Mouse (Mus musculus) erythroblast, embryonic 14.5 days (primary cell): Measurements from ENCODE around the gene Dtnbp1. TPM values are rescaled to one million over a fixed set of nuclear protein-coding genes. Genes with fewer than 3 reads are reported as not detected.

Experiments
- H3K27me3 ChIP-seq: 2 replicates; pipeline ENCODE4 v1.6.1; 2012; ENCODE audit warnings: inconsistent platforms; ENCODE audit not compliant: control insufficient read depth
- H3K36me3 ChIP-seq: 2 replicates; pipeline ENCODE4 v1.6.1; 2012; ENCODE audit warnings: mild to moderate bottlenecking, inconsistent platforms; ENCODE audit not compliant: control insufficient read depth
- H3K4me1 ChIP-seq: 2 replicates; pipeline ENCODE4 v1.6.1; 2012; ENCODE audit warnings: inconsistent platforms; ENCODE audit not compliant: control insufficient read depth
- H3K4me3 ChIP-seq: replicated peaks from 2 replicates; pipeline ENCODE3; 2012; ENCODE audit warnings: moderate library complexity, mild to moderate bottlenecking, inconsistent platforms
- H3K9me3 ChIP-seq: 2 replicates; pipeline ENCODE4 v1.6.1; 2012; ENCODE audit warnings: low read length, inconsistent platforms, mixed read lengths; ENCODE audit not compliant: control insufficient read depth
- GATA1 ChIP-seq: IDR thresholded peaks from 2 replicates; pipeline ENCODE4 v1.6.1; 2012; ENCODE audit warnings: low read length, inconsistent platforms, mixed read lengths
- TAL1 ChIP-seq: IDR thresholded peaks from 3 replicates; pipeline ENCODE4 v1.6.1; 2012; ENCODE audit warnings: low read length, inconsistent platforms, mixed read lengths
- polyA plus RNA-seq: library from polyadenylated mRNA; stranded (reverse); fragments of >175 nt; gene quantifications from 2 replicates; pipeline ENCODE4 v1.2.3, GENCODE M21; 2012

Dtnbp1 gene
- polyA plus RNA-seq, 1 experiment = 1.5 TPM

GRCm38 (mm10) chr13:44943618-44944017 lies 58.3 kb downstream of the Dtnbp1 start:
- H3K4me3 ChIP-seq = no peak overlapping the region
- no peaks in the 10 kb centered on the region for H3K27me3 ChIP-seq
- TF ChIP-seq GATA1 (no peak), TAL1 (no peak)
- H3K4me1 ChIP-seq = no peaks in the 10 kb centered on the region
- H3K36me3 ChIP-seq = peaks cover 5% of the 10 kb centered on the region
- H3K9me3 ChIP-seq = no peaks in the 10 kb centered on the region

GRCm38 (mm10) chr13:44939326-44940035 lies 62.5 kb downstream of the Dtnbp1 start:
- H3K27me3 ChIP-seq = no peaks in the 10 kb centered on the region
- no peak overlapping the region for H3K4me3 ChIP-seq
- H3K9me3 ChIP-seq = no peaks in the 10 kb centered on the region
- H3K36me3 ChIP-seq = peaks cover 5% of the 10 kb centered on the region
- TF ChIP-seq TAL1 (no peak), GATA1 (no peak)
- H3K4me1 ChIP-seq = no peaks in the 10 kb centered on the region; the same call in 1 of the 2 replicates

DNA sequence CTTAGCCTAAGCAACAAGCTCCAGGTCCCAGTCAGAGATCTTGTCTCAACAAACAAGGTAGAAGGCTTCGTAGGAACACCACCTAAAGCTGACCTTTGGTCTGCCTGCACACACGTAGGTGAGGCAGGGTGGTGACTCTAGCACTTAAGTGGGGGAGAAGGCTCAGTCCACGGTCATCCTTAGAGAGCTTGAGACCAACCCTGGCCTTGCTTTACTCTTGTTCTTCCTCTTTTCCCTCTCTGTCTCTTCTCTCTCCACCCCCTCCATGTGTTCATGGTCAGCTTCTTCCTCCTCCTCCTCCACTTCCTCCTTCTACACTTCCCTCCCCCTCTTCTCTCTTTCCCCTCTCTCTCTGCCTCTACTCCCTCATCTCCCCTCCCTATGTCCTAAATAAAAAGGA lies 64.3 kb downstream of the Dtnbp1 start:
- Histone ChIP-seq H3K4me1 (no peaks in the 10 kb centered on the region; the same call in 1 of the 2 replicates), H3K4me3 (no peak overlapping the region), H3K27me3 (no peaks in the 10 kb centered on the region), H3K9me3 (no peaks in the 10 kb centered on the region), H3K36me3 (no peaks in the 10 kb centered on the region; the same call in none of the 2 replicates)
- no peak for TF ChIP-seq TAL1
- no peak for TF ChIP-seq GATA1

DNA sequence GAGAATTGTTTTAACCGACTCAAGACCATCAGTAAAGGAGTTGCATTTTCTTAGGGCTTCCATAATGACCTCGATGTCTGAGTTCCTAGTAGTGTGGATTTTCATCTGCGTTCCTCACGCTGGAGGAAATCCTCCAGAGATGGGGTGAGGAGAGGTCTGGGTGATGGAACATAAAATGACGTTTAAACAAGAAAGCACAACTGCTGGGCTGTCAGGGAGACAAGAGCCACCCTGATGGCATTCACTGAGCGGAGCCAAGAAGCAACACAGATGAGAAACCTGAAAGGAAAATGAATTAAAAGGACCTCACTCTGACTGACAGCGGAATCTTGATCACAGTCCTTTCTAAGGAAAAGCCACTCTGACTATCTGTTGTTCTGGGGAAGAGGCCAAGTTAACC lies 68.4 kb downstream of the Dtnbp1 start:
- H3K27me3 ChIP-seq = no peaks in the 10 kb centered on the region
- no peaks in the 10 kb centered on the region for H3K9me3 ChIP-seq
- no peak overlapping the region for H3K4me3 ChIP-seq
- no peaks in the 10 kb centered on the region; the same call in 1 of the 2 replicates for H3K4me1 ChIP-seq
- no peak for TF ChIP-seq GATA1
- TF ChIP-seq TAL1 = no peak
- peaks cover 11% of the 10 kb centered on the region for H3K36me3 ChIP-seq

DNA sequence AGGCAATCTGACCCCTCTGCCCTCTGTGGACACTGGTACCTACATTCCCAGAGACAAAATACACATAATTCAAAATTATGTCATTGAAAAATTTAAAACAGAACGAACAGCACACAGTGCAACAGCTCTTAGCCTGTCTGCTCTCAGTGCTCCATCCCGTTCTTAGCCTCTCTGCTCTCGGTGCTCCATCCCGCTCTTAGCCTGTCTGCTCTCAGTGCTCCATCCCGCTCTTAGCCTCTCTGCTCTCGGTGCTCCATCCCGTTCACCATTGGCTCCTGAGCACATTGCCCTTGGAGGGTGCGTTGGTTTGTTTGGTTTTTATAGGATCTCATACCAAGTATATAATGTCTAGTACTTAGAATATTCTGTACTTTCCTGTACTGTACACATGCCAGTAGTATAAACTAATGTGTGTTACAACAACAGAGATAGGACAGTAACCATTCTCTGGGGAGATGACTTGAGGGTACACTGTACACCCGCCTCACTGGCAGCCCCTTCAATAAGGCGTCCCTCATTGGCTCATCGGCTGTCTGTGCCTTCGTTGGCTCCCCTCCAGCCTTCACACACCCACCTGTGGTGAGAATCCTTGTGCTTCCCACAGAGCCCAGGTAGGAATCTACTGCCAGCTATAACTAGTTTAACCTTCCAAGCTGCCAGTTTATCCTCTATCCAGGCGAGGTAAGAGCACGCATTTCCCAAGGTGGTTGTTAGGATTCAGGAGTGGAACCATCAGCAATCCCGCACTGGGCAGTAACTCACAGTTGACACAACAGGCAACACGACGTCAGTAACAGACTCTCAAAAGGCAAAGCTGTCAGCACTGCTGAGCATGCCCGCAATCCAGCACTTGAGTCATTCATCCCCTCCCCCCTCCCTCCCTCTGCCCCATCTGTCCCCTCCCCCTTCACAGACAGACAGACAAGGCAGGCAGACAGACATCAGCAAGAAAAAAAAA lies 69.4 kb downstream of the Dtnbp1 start:
- Histone ChIP-seq H3K4me1 (no peaks in the 10 kb centered on the region; the same call in 1 of the 2 replicates), H3K9me3 (no peaks in the 10 kb centered on the region), H3K4me3 (no peak overlapping the region), H3K27me3 (no peaks in the 10 kb centered on the region), H3K36me3 (peaks cover 13% of the 10 kb centered on the region)
- no peak for TF ChIP-seq TAL1
- TF ChIP-seq GATA1 = no peak

DNA sequence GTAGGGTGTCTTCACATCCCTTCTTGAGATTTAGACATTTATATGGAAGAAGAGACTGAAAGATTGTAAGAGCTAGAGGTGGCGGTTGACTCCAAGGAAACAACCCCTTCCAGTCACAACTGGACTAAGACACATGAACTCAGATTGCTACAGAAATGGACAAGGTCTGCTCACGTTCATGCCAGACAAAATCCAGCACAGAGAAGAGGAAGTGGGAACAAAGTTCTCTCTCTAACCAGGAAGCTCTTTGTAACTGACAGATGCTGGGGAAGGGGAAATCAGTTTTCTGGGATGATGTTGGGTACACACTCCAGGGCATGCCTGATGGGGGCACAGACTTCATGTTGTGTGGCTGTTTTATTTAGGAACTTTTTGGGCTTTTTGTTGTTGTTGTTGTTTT lies 75.6 kb downstream of the Dtnbp1 start:
- H3K4me3 ChIP-seq = no peak overlapping the region
- peaks cover 56% of the 10 kb centered on the region for H3K36me3 ChIP-seq
- H3K27me3 ChIP-seq = no peaks in the 10 kb centered on the region
- no peaks in the 10 kb centered on the region for H3K9me3 ChIP-seq
- no peaks in the 10 kb centered on the region for H3K4me1 ChIP-seq
- TF ChIP-seq GATA1 = no peak
- no peak for TF ChIP-seq TAL1

DNA sequence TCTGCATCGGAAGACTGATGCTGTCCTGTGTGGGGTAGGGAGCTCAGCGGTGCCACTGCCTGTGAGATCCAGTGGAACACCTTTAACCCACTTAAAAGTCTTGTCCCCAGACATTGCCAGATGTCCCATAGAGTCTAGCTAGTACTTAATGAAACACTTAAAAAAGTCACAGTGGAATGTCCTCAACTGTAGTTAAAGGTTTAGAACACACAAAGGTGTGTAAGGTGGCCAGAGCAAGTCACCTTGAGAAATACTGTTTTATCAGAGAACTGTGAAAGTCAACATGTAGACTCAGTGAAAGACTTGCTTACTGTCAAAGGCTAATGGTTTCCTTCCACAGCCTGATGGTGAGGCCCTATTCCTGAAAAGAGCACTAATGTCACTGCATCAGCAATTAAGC lies 76.8 kb downstream of the Dtnbp1 start:
- Histone ChIP-seq H3K36me3 (peaks cover 59% of the 10 kb centered on the region), H3K9me3 (no peaks in the 10 kb centered on the region), H3K27me3 (no peaks in the 10 kb centered on the region), H3K4me3 (no peak overlapping the region), H3K4me1 (no peaks in the 10 kb centered on the region)
- TF ChIP-seq GATA1 = no peak
- TF ChIP-seq TAL1 = no peak

DNA sequence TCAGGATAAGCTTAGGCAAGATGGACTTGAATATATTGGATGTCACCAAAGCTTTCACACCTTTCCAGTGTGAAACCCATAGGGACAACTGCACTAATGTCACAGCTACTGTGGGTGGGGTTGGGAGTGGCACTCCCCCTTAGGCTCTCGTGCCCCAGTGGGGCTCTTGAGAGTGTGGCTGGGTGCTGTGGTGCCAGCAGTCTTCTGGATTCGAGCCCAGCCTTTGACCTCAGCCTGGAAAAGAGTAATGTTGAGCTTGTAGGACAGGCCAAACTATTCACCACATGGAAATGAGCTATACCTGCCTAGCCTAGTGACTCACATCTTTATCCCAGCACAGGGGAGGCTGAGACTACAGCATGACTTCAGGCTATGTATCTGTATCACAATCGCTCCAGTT lies 77.9 kb downstream of the Dtnbp1 start:
- Histone ChIP-seq H3K27me3 (no peaks in the 10 kb centered on the region), H3K4me3 (no peak overlapping the region), H3K9me3 (no peaks in the 10 kb centered on the region), H3K36me3 (peaks cover 65% of the 10 kb centered on the region), H3K4me1 (no peaks in the 10 kb centered on the region)
- no peak for TF ChIP-seq TAL1
- no peak for TF ChIP-seq GATA1

DNA sequence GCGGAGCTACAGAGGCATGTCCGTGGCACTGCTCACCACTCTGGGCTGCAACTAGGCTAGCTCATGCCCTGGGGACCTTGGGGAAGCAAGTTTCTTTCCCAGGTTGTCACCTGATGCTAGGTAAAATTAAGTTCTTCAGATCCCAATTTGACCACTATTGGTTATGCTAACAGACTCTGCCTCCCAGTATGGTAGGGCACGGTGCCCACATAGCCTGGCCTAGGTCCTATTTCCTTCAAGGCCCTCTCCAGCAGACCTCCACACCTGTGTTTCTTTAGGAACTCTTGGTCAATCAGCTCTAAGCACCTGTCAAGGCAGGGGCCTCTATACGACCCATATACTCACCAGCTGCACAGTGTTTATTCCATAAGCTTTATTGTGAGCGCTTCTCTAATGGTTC lies 80.2 kb downstream of the Dtnbp1 start:
- Histone ChIP-seq H3K27me3 (no peaks in the 10 kb centered on the region), H3K4me1 (no peaks in the 10 kb centered on the region), H3K9me3 (no peaks in the 10 kb centered on the region), H3K36me3 (peaks cover 82% of the 10 kb centered on the region), H3K4me3 (no peak overlapping the region)
- TF ChIP-seq GATA1 (no peak), TAL1 (no peak)
